Mouse (Mus musculus): ENCODE results near the gene Herc2. TPM values are rescaled to one million over a fixed set of nuclear protein-coding genes. Genes with fewer than 3 reads are reported as not detected.

Herc2 gene
- polyA plus RNA-seq, 1 experiment, result 19.4 TPM

- TF ChIP-seq CTCF (IDR thresholded peaks at IDR 0.05; ENCODE audit: extremely low read depth, insufficient read depth, insufficient read length, insufficient replicate concordance) (no peak), POLR2A (IDR thresholded peaks at IDR 0.05; ENCODE audit: low read depth, low read length) (no peak)
- Histone ChIP-seq H3K27ac (ENCODE audit: insufficient read depth, low read length) (no peak overlapping the region), H3K4me1 (ENCODE audit: control insufficient read depth, insufficient read depth, insufficient read length) (no peaks in the 10 kb centered on the region), H3K4me3 (ENCODE audit: extremely low read depth, insufficient read depth, insufficient read length) (no peak overlapping the region), H3K36me3 (ENCODE audit: control insufficient read depth, insufficient read depth, low read length) (peaks cover 26% of the 10 kb centered on the region), H3K27me3 (ENCODE audit: control insufficient read depth, insufficient read depth, low read length) (no peaks in the 10 kb centered on the region)
- 88% methylated on average over 5 of the region's 5 CpGs for WGBS
- no peak for DNase-seq (ENCODE audit: low read depth in 1 of 2, low spot score in 2 of 2)
These were observed 52.4 kb downstream of the Herc2 start for GRCm38 (mm10) chr7:56102293-56102847.

GRCm38 (mm10) chr7:56112999-56113398 is 63.0 kb downstream of the Herc2 start:
- H3K27ac ChIP-seq (ENCODE audit: insufficient read depth, low read length), result no peak overlapping the region
- no peaks in the 10 kb centered on the region for H3K27me3 ChIP-seq (ENCODE audit: control insufficient read depth, insufficient read depth, low read length)
- 95% methylated on average over 6 of the region's 6 CpGs for WGBS
- H3K4me3 ChIP-seq (ENCODE audit: extremely low read depth, insufficient read depth, insufficient read length), result no peak overlapping the region
- peaks cover 19% of the 10 kb centered on the region for H3K36me3 ChIP-seq (ENCODE audit: control insufficient read depth, insufficient read depth, low read length)
- no peak for DNase-seq (ENCODE audit: low read depth in 1 of 2, low spot score in 2 of 2)
- TF ChIP-seq POLR2A (IDR thresholded peaks at IDR 0.05; ENCODE audit: low read depth, low read length) (no peak), CTCF (IDR thresholded peaks at IDR 0.05; ENCODE audit: extremely low read depth, insufficient read depth, insufficient read length, insufficient replicate concordance) (no peak)
- no peaks in the 10 kb centered on the region for H3K4me1 ChIP-seq (ENCODE audit: control insufficient read depth, insufficient read depth, insufficient read length)

- TF ChIP-seq CTCF (IDR thresholded peaks at IDR 0.05; ENCODE audit: extremely low read depth, insufficient read depth, insufficient read length, insufficient replicate concordance), result no peak
- TF ChIP-seq POLR2A (IDR thresholded peaks at IDR 0.05; ENCODE audit: low read depth, low read length), result no peak
- WGBS, result 82% methylated on average over 1 of the region's 1 CpGs
- Histone ChIP-seq H3K27ac (ENCODE audit: insufficient read depth, low read length) (no peak overlapping the region), H3K36me3 (ENCODE audit: control insufficient read depth, insufficient read depth, low read length) (peaks cover 14% of the 10 kb centered on the region), H3K27me3 (ENCODE audit: control insufficient read depth, insufficient read depth, low read length) (no peaks in the 10 kb centered on the region), H3K4me1 (ENCODE audit: control insufficient read depth, insufficient read depth, insufficient read length) (no peaks in the 10 kb centered on the region), H3K4me3 (ENCODE audit: extremely low read depth, insufficient read depth, insufficient read length) (no peak overlapping the region)
- no peak for DNase-seq (ENCODE audit: low read depth in 1 of 2, low spot score in 2 of 2)
These were observed 64.2 kb downstream of the Herc2 start for GRCm38 (mm10) chr7:56114148-56114547.

GRCm38 (mm10) chr7:56120968-56121367 is 71.0 kb downstream of the Herc2 start:
- no peak for TF ChIP-seq POLR2A (IDR thresholded peaks at IDR 0.05; ENCODE audit: low read depth, low read length)
- TF ChIP-seq CTCF (IDR thresholded peaks at IDR 0.05; ENCODE audit: extremely low read depth, insufficient read depth, insufficient read length, insufficient replicate concordance), result no peak
- Histone ChIP-seq H3K27ac (ENCODE audit: insufficient read depth, low read length) (no peak overlapping the region), H3K4me3 (ENCODE audit: extremely low read depth, insufficient read depth, insufficient read length) (no peak overlapping the region), H3K36me3 (ENCODE audit: control insufficient read depth, insufficient read depth, low read length) (peaks cover 16% of the 10 kb centered on the region), H3K27me3 (ENCODE audit: control insufficient read depth, insufficient read depth, low read length) (no peaks in the 10 kb centered on the region), H3K4me1 (ENCODE audit: control insufficient read depth, insufficient read depth, insufficient read length) (no peaks in the 10 kb centered on the region)
- no peak for DNase-seq (ENCODE audit: low read depth in 1 of 2, low spot score in 2 of 2)
- 90% methylated on average over 7 of the region's 7 CpGs for WGBS

- TF ChIP-seq CTCF (IDR thresholded peaks at IDR 0.05; ENCODE audit: extremely low read depth, insufficient read depth, insufficient read length, insufficient replicate concordance) (no peak), POLR2A (IDR thresholded peaks at IDR 0.05; ENCODE audit: low read depth, low read length) (no peak)
- H3K4me1 ChIP-seq (ENCODE audit: control insufficient read depth, insufficient read depth, insufficient read length), result no peaks in the 10 kb centered on the region
- no peaks in the 10 kb centered on the region for H3K27me3 ChIP-seq (ENCODE audit: control insufficient read depth, insufficient read depth, low read length)
- H3K36me3 ChIP-seq (ENCODE audit: control insufficient read depth, insufficient read depth, low read length), result peaks cover 17% of the 10 kb centered on the region
- H3K4me3 ChIP-seq (ENCODE audit: extremely low read depth, insufficient read depth, insufficient read length), result no peak overlapping the region
- DNase-seq (ENCODE audit: low read depth in 1 of 2, low spot score in 2 of 2), result no peak
- 95% methylated on average over 5 of the region's 5 CpGs for WGBS
- H3K27ac ChIP-seq (ENCODE audit: insufficient read depth, low read length), result no peak overlapping the region
These were observed 71.4 kb downstream of the Herc2 start for GRCm38 (mm10) chr7:56121425-56121824.

GRCm38 (mm10) chr7:56128080-56128479 is 78.1 kb downstream of the Herc2 start:
- no peak overlapping the region for H3K27ac ChIP-seq (ENCODE audit: insufficient read depth, low read length)
- no peak for TF ChIP-seq POLR2A (IDR thresholded peaks at IDR 0.05; ENCODE audit: low read depth, low read length)

GRCm38 (mm10) chr7:56129577-56129976 is 79.6 kb downstream of the Herc2 start:
- no peak overlapping the region for H3K27ac ChIP-seq (ENCODE audit: insufficient read depth, low read length)
- WGBS, result 94% methylated on average over 3 of the region's 3 CpGs
- H3K4me3 ChIP-seq (ENCODE audit: extremely low read depth, insufficient read depth, insufficient read length), result no peak overlapping the region
- H3K4me1 ChIP-seq (ENCODE audit: control insufficient read depth, insufficient read depth, insufficient read length), result no peaks in the 10 kb centered on the region; the same call in 1 of the 2 replicates
- H3K27me3 ChIP-seq (ENCODE audit: control insufficient read depth, insufficient read depth, low read length), result no peaks in the 10 kb centered on the region
- TF ChIP-seq CTCF (IDR thresholded peaks at IDR 0.05; ENCODE audit: extremely low read depth, insufficient read depth, insufficient read length, insufficient replicate concordance) (no peak), POLR2A (IDR thresholded peaks at IDR 0.05; ENCODE audit: low read depth, low read length) (no peak)
- no peak for DNase-seq (ENCODE audit: low read depth in 1 of 2, low spot score in 2 of 2)
- H3K36me3 ChIP-seq (ENCODE audit: control insufficient read depth, insufficient read depth, low read length), result peaks cover 12% of the 10 kb centered on the region

More at GRCm38 (mm10) chr7:56128080-56128479, 78.1 kb downstream of the Herc2 start:
- H3K36me3 ChIP-seq (ENCODE audit: control insufficient read depth, insufficient read depth, low read length), result peaks cover 13% of the 10 kb centered on the region
- WGBS, result 97% methylated on average over 3 of the region's 3 CpGs
- H3K4me1 ChIP-seq (ENCODE audit: control insufficient read depth, insufficient read depth, insufficient read length), result no peaks in the 10 kb centered on the region; the same call in 1 of the 2 replicates
- H3K27me3 ChIP-seq (ENCODE audit: control insufficient read depth, insufficient read depth, low read length), result no peaks in the 10 kb centered on the region
- DNase-seq (ENCODE audit: low read depth in 1 of 2, low spot score in 2 of 2), result no peak
- H3K4me3 ChIP-seq (ENCODE audit: extremely low read depth, insufficient read depth, insufficient read length), result no peak overlapping the region

All from spleen, adult 2 months (tissue).